Mouse (Mus musculus): ENCODE data around the gene Gm30083. TPM values are rescaled to one million over a fixed set of nuclear protein-coding genes. Genes with fewer than 3 reads are reported as not detected.

Gm30083 gene
- total and polyA plus RNA-seq, 3 experiments, result not detected

DNA sequence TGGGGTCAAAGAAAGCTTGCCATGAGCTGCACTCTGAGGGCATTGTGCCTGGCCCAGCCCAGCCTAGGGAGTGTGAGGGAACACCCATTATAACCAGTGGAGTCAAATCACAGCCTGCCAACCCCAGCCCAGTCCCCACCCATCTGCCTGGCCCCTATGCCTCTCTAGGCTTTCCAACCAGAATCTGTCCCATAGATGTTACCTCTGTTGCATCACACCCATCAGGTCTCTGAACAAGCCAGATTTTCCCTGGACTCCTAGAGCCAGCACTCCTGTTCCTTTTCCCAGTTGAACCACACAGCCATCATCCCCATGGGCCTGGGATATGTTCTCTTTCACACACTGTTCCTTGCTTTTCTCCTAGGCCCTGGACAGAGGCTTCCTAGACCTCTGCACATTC is 13.5 kb downstream of the Gm30083 start:
- H3K4me3 ChIP-seq (ENCODE audit: control insufficient read depth in 1 of 2, insufficient read depth in 1 of 2, low read depth in 2 of 2, low read length in 2 of 2), result no peak overlapping the region
- no peak overlapping the region for H3K9ac ChIP-seq (ENCODE audit: control insufficient read depth, low read depth, low read length, poor library complexity, severe bottlenecking)
- H3K4me1 ChIP-seq (ENCODE audit: control insufficient read depth in 1 of 2, insufficient read depth in 2 of 2, low read length in 2 of 2), result no peaks in the 10 kb centered on the region
- no peaks in the 10 kb centered on the region for H3K27me3 ChIP-seq (ENCODE audit: control insufficient read depth in 1 of 2, insufficient read depth in 2 of 2, low read length in 2 of 2)
- H3K9me3 ChIP-seq (replicated peaks; ENCODE audit: insufficient read depth, low read length), result no peaks in the 10 kb centered on the region
- TF ChIP-seq MAFK (IDR thresholded peaks at IDR 0.05; ENCODE audit: borderline replicate concordance, low read depth, low read length) (no peak), RCOR1 (IDR thresholded peaks at IDR 0.05; ENCODE audit: low read depth, low read length) (no peak), KAT2A (conservative IDR thresholded peaks at IDR 0.05; ENCODE audit: low read depth, low read length) (no peak), ZC3H11A (IDR thresholded peaks at IDR 0.05; ENCODE audit: low read depth, low read length) (no peak), SMC3 (IDR thresholded peaks at IDR 0.05; ENCODE audit: low read depth, low read length) (no peak), MAZ (IDR thresholded peaks at IDR 0.05; ENCODE audit: low read depth, low read length) (no peak), MEF2A (IDR thresholded peaks at IDR 0.05; ENCODE audit: extremely low read depth, insufficient replicate concordance, low read depth, low read length, poor library complexity, severe bottlenecking) (no peak), UBTF (IDR thresholded peaks at IDR 0.05; ENCODE audit: borderline replicate concordance, insufficient read depth, low read depth, low read length) (no peak), GATA1 (IDR thresholded peaks at IDR 0.05; ENCODE audit: low read depth, low read length) (no peak), MAX (IDR thresholded peaks at IDR 0.05; ENCODE audit: low read length) (no peak), GABPA (IDR thresholded peaks at IDR 0.05; ENCODE audit: low read depth, low read length) (no peak), ZKSCAN1 (IDR thresholded peaks at IDR 0.05; ENCODE audit: low read depth, low read length) (no peak), CHD1 (IDR thresholded peaks at IDR 0.05; ENCODE audit: low read depth, low read length) (no peak), JUND (IDR thresholded peaks at IDR 0.05; ENCODE audit: low read depth, low read length) (no peak), USF1 (IDR thresholded peaks at IDR 0.05; ENCODE audit: low read depth, low read length) (no peak)
- H3K27ac ChIP-seq (ENCODE audit: control insufficient read depth, low read depth, low read length), result no peak overlapping the region
- H3K36me3 ChIP-seq (ENCODE audit: control insufficient read depth in 1 of 2, insufficient read depth in 2 of 2, low read length in 2 of 2), result no peaks in the 10 kb centered on the region
- no peaks in the 10 kb centered on the region for H3K79me2 ChIP-seq (ENCODE audit: control insufficient read depth, insufficient read depth, low read length, poor library complexity)
- DNase-seq (ENCODE audit: low read depth, low spot score), result no peak

DNA sequence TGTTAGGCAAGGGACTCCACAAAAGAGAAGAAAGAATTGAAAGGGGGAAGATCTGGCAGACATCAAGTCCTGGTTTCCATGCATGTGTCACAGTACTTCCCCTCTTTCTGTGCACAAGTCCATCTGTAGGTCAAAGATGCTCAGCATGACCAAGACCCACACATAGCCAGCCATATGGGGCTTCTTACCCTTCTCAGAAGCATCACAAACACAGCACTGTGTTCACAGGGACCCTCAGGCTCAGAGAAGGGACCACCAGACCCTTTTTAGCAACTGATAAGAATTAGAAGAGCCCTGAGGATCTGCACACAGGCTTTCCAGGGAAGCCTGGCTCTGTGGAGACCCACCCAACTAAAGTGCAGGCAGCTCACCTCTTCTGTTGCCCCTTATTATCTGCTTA is 14.9 kb downstream of the Gm30083 start:
- Histone ChIP-seq H3K36me3 (ENCODE audit: control insufficient read depth in 1 of 2, insufficient read depth in 2 of 2, low read length in 2 of 2) (no peaks in the 10 kb centered on the region), H3K27ac (ENCODE audit: control insufficient read depth, low read depth, low read length) (no peak overlapping the region), H3K9me3 (replicated peaks; ENCODE audit: insufficient read depth, low read length) (no peaks in the 10 kb centered on the region), H3K4me1 (ENCODE audit: control insufficient read depth in 1 of 2, insufficient read depth in 2 of 2, low read length in 2 of 2) (no peaks in the 10 kb centered on the region), H3K9ac (ENCODE audit: control insufficient read depth, low read depth, low read length, poor library complexity, severe bottlenecking) (no peak overlapping the region), H3K79me2 (ENCODE audit: control insufficient read depth, insufficient read depth, low read length, poor library complexity) (no peaks in the 10 kb centered on the region), H3K4me3 (ENCODE audit: control insufficient read depth in 1 of 2, insufficient read depth in 1 of 2, low read depth in 2 of 2, low read length in 2 of 2) (no peak overlapping the region), H3K27me3 (ENCODE audit: control insufficient read depth in 1 of 2, insufficient read depth in 2 of 2, low read length in 2 of 2) (no peaks in the 10 kb centered on the region)
- no peak for DNase-seq (ENCODE audit: low read depth, low spot score)
- TF ChIP-seq MAX (IDR thresholded peaks at IDR 0.05; ENCODE audit: low read length) (no peak), USF2 (IDR thresholded peaks at IDR 0.05; ENCODE audit: borderline replicate concordance in 1 of 2, insufficient read depth in 1 of 2, low read depth in 1 of 2, low read length in 2 of 2) (no peak), TBP (IDR thresholded peaks at IDR 0.05; ENCODE audit: low read depth, low read length) (no peak), ZC3H11A (IDR thresholded peaks at IDR 0.05; ENCODE audit: low read depth, low read length) (no peak), RAD21 (IDR thresholded peaks at IDR 0.05; ENCODE audit: low read depth, low read length) (no peak), POLR2A (IDR thresholded peaks at IDR 0.05; ENCODE audit: control insufficient read depth in 1 of 2, insufficient read depth in 1 of 2, low read depth in 1 of 2, low read length in 2 of 2, poor library complexity in 1 of 2) (no peak), NRF1 (IDR thresholded peaks at IDR 0.05; ENCODE audit: insufficient read depth, low read depth, low read length, poor library complexity, severe bottlenecking) (no peak), JUND (IDR thresholded peaks at IDR 0.05; ENCODE audit: low read depth, low read length) (no peak), ETS1 (IDR thresholded peaks at IDR 0.05; ENCODE audit: low read depth, low read length) (no peak), ZKSCAN1 (IDR thresholded peaks at IDR 0.05; ENCODE audit: low read depth, low read length) (no peak), HCFC1 (IDR thresholded peaks at IDR 0.05; ENCODE audit: low read depth, low read length) (no peak), MXI1 (IDR thresholded peaks at IDR 0.05; ENCODE audit: low read depth, low read length) (no peak), GATA1 (IDR thresholded peaks at IDR 0.05; ENCODE audit: low read depth, low read length) (no peak), SMC3 (IDR thresholded peaks at IDR 0.05; ENCODE audit: low read depth, low read length) (no peak), USF1 (IDR thresholded peaks at IDR 0.05; ENCODE audit: low read depth, low read length) (no peak), MYB (IDR thresholded peaks at IDR 0.05; ENCODE audit: low read depth, low read length) (no peak), POLR2AphosphoS5 (IDR thresholded peaks at IDR 0.05; ENCODE audit: borderline replicate concordance, low read depth, low read length) (no peak), TAL1 (IDR thresholded peaks at IDR 0.05; ENCODE audit: low read length) (no peak)
